Mouse (Mus musculus): ENCODE measurements around the gene Kcnq4.

Gene Kcnq4

GRCm38 (mm10) chr4:120725516-120726090, 22.8 kb downstream of the Kcnq4 start:
- no peak for DNase-seq (ENCODE audit: extremely low read depth, low read depth)

DNA sequence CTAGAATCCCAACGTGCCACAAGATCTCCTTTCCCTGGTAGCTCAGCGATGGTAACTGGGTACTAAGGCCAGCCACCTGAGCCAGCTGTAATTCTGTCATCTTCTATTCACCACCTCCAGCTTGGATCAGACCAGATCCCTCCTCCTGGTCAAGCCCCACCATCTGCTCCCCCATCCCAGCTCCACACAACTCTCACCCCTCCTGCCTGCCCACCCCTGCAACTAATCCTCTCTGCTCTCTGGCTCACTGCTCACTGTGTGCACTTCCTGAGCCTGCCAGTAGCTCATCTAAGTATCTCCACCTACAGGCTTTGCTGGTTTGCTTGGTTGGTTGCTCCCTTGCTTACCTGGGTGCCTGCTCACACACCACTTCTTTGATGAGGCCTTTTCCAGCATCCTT, 26.8 kb downstream of the Kcnq4 start:
- DNase-seq (ENCODE audit: extremely low read depth, low read depth), result no peak

- DNase-seq (ENCODE audit: extremely low read depth, low read depth), result no peak
These were observed 29.3 kb downstream of the Kcnq4 start for GRCm38 (mm10) chr4:120719152-120719551.

DNA sequence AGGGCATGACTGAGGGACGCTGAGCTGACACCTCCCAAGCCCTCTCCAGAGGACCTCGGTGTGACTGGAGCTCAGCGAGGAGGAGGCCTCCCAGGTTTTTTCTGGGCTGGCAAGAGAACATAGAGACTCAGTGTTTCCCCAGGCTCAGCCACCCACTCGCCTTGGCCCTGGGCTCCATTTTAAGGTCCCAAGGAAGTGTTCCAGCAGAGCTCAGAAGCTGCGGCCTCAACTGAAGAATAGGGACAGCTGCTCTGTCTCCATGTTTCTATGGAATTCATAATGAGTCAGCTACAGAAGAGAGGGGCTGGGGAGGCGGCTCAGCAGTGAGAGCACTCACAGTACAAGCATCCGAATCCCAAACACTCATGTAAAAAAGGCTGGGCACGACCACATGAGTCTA, 30.8 kb downstream of the Kcnq4 start:
- DNase-seq (ENCODE audit: extremely low read depth, low read depth), result no peak

DNA sequence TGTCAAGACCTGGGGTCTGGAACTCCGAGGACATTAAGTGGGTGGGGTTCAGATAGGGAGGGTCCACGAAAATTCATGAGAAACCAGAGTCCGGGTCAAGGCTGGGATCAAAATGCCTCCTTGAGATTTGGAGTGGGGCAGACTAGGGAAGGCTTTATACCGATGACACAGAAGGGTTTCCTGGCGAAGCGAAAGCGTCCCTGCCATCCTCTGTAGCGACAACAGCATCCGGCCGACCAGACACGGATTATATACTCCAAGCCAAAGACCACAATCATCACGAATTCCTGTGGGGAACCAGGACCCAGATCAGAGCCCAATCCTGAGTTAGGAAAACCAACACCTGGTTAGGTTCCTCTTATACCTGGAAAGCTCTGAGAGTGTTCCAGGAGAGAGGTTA, 31.6 kb downstream of the Kcnq4 start:
- no peak for DNase-seq (ENCODE audit: extremely low read depth, low read depth)

DNA sequence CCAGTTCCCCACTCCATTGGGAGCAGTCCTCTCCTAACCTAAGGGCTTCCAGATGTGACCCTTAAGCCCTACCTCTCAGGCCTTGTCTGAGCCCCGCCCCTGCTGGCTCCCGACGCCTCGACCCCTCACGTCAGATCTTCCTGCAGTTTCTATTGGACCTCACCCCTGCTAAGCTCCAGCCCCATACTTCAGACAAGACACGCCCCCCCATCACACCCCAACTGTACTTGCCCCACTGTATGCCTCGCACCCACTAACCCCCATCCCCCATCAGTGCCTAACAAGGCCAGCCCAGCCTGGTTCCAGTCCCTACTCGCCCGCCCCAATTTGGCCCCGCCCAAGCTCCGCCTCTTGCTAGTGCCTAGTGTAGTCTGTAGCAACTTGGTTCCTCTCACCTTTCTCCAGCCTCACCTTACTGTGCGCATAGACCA, 32.3 kb downstream of the Kcnq4 start:
- DNase-seq (ENCODE audit: extremely low read depth, low read depth), result peak; percentile 36

DNA sequence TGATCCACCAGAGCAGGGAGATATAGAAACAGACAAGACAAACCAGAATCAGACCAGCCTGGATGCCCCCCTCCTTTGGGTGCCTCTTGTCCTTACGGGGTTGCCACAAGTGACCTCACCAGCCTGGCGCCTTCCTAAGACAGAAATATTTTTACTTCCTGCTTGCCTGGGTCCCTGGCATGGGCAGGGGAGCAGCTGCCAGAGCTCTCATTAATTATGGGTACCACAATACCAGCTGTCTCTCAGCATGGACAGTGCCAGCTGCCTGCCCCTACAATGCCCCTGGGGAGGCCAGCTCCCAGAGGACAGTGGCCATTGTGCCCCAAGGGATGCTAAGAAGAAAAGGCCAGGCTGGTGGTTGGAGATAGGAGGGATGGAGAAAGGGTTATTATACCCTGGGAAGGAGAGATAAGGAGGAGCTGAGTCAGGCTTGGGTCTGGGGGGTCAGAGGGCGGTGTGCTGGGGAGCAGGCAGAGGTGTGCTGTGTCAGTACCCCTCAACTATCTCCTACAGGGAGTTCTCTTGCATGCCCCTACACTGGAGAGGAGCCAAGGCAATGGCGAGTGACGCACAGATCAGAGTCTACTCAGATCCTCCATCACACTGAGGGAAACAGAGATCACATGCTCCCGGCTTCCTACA, 34.4 kb downstream of the Kcnq4 start:
- no peak for DNase-seq (ENCODE audit: extremely low read depth, low read depth)

GRCm38 (mm10) chr4:120713021-120713420, 35.4 kb downstream of the Kcnq4 start:
- DNase-seq (ENCODE audit: extremely low read depth, low read depth), result no peak

DNA sequence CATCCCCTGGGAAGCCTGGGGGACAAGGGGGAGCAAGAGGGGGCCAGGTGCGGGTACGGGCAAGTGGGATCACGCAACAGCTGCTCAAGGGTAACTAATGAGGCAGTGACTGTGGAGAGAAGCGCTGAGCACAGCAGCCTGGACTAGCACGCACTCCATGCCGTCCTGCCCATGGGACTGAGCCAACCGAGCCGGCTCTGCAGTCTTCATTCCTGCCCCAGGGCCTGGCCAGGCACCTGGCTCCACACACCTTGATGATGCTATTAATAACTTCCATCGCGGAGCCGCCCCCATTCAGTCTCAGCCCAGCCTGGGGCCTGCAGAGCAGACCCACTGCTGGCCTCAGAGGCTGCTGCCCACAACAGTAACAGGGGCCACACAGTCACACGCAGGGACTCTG, 36.2 kb downstream of the Kcnq4 start:
- DNase-seq (ENCODE audit: extremely low read depth, low read depth), result no peak

- DNase-seq (ENCODE audit: extremely low read depth, low read depth), result no peak
These were observed 45.9 kb downstream of the Kcnq4 start for GRCm38 (mm10) chr4:120702511-120702910.

- DNase-seq (ENCODE audit: extremely low read depth, low read depth), result no peak
These were observed 46.4 kb downstream of the Kcnq4 start for GRCm38 (mm10) chr4:120702056-120702455.

DNA sequence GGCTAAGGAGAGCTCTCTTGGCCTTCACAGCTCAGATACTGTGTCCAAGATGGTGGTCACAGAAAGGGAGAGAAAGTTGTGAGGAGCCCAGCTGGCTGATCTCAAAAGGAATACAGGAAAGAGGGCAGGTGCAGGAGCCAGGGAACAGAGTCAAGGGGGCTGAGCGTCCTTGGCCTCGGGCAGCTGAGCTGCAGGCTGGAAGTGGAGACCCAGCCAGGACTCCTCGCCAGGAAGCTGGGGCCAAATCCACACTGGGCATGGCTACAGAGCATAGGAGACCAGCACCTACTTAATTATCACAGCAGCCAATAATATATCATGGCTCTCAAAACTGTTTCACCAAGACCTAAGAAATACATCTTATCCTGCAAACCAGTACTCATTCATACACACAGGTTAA, 47.2 kb downstream of the Kcnq4 start:
- no peak for DNase-seq (ENCODE audit: extremely low read depth, low read depth)

- DNase-seq (ENCODE audit: extremely low read depth, low read depth), result no peak
These were observed 50.5 kb downstream of the Kcnq4 start for GRCm38 (mm10) chr4:120697799-120698484.

DNA sequence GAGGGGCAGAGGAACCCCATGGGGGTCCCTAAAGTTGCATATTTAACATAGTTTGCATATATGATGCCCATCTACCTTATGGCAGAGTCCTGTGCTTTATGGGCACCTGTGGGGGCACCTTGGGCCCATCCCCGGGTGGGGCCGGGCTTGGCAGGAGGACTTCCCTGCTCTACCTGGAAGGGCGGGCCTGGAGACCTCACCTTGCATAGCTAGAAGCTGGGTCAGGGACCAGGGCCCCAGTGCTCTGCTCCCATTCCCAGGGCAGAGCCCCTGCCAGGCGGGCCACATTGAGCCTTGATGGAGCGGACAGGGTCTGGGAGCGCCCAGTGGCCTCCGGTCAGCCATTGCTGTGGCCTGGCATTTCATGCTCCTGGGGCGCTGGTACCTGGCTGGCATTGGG, 51.1 kb downstream of the Kcnq4 start:
- DNase-seq (ENCODE audit: extremely low read depth, low read depth), result no peak

GRCm38 (mm10) chr4:120692717-120693116, 55.7 kb downstream of the Kcnq4 start:
- DNase-seq (ENCODE audit: extremely low read depth, low read depth), result peak; percentile 60

DNA sequence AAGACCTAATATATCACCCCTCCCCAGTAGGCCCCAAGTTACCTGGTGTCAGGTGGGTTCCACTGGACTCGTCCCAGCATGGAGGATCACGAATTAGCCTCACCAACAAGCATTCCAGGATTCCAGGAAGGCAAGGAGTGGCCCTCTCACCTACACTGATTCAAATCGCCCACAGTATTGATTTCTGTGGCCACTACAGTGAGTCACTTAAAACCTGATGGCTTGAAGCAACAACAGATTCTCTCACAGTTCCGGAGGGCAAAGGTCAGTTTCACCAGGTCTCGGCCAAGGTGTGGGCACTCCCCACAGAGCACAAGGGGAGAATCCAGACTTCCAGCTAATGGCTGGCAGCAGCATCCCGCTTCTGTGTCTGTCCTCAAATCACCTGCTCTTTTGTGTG, 59.1 kb downstream of the Kcnq4 start:
- DNase-seq (ENCODE audit: extremely low read depth, low read depth), result no peak

DNA sequence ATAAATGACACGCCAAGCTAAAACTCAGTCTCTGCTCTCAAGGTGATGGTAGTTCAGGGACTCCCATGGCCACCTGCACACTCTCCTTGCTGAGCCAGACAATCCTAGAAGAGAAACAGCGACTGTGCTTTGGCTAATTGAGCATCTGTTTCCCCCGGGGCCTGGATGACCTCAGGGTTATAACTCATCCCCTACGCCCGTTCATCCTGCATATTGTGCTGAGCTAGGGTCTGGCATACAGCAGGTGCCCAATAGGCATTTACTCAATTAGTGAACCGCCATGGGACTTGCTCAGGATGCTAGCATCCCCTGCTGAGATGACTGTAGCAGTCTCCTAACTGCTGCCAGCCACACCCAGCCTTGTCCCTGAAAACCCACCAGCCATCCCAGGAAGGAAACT, 61.1 kb downstream of the Kcnq4 start:
- DNase-seq (ENCODE audit: extremely low read depth, low read depth), result no peak

DNA sequence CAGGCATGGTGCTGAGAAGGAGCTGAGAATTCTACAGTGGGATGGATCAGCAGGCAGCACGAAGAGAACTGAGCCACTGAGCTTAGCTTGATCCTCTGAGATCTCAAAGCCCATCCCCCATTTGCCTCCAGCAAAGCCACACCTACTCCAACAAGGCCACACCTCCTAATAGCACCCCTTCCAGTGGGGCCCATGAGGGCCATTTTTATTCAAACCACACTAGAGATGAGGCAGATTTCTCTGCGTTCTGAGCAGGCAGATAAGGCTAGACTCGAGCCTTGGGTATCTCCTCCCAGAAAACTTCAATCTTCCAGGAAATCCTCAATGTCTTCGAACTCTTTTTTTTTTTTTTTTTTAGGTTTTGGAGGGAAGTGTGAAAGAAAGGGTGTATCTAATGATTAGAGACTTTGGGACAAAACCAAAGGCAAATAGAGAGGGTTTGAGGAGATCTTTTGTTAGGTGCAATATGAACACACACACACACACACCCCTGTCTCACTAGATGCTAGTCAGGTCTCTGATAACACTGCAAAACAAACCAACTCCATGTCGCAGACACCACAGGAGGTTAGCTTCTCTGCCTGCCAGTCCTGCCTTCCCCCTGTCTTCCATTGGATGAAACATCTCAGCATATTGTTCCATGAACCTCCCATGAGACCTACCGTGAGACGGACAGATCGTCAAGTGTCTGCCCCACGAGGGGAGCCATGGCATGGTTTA, 65.0 kb downstream of the Kcnq4 start:
- DNase-seq (ENCODE audit: extremely low read depth, low read depth), result no peak

- DNase-seq (ENCODE audit: extremely low read depth, low read depth), result no peak
These were observed 66.2 kb downstream of the Kcnq4 start for GRCm38 (mm10) chr4:120682168-120682567.

- DNase-seq (ENCODE audit: extremely low read depth, low read depth), result no peak
These were observed 67.5 kb downstream of the Kcnq4 start for GRCm38 (mm10) chr4:120680953-120681352.

DNA sequence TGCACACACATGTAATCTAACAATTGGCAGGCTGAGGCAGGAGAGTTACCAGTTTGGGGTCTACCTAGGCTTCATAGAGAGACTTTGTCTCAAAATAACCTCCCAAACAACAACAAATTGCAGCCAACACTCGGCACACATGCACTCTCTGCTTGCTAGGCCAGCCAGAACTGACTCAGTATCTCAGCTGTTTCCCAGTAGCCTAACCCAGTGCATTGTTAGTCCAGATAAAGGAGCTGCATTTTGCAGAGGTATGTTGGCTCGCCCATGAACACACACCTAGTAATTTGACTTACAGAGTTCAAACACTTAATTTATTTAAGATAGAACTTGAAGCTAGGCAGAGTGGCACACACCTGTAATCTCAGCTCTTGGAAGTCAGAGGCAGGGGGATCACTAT, 72.8 kb downstream of the Kcnq4 start:
- no peak for DNase-seq (ENCODE audit: extremely low read depth, low read depth)

GRCm38 (mm10) chr4:120674775-120675451, 73.5 kb downstream of the Kcnq4 start:
- peak; percentile 93 for DNase-seq (ENCODE audit: extremely low read depth, low read depth)

Data from MEL-GATA-1-ER (cell line).